Mouse (Mus musculus) CD4-positive naive resting alpha-beta T cell, adult 57 days (primary cell): Measurements from ENCODE around the gene Nsf. TPM values are rescaled to one million over a fixed set of nuclear protein-coding genes. Genes with fewer than 3 reads are reported as not detected.

Source experiments
- total RNA-seq: library from RNA; stranded (reverse); gene quantifications from one replicate; pipeline ENCODE4 v1.2.4, GENCODE M21; 2023

Nsf gene
- total RNA-seq = 94.6 TPM

DNA sequence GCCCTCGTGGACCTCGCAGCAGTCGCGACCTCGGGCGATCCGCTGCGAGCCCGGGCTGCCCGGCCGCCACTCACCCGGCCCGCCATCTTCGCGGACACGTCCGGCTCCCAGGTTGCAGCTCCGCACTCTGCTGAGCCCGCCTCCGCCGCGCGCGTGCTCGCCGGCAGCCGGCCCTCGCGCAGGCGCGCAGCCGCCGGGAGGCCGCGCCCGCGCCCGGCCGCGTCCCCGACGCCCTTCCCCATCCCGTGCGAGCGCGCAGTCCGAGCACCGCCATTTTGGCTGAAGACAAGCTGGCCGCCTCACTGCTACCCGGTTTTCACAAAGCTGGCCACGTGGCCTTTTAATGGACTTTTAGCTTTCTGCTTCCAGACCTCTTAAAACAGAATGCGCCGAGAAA lies at the start of gene Nsf:
Gene Nsf (minus strand): TSS at position 161 of the 397 bp plus-strand sequence.

DNA sequence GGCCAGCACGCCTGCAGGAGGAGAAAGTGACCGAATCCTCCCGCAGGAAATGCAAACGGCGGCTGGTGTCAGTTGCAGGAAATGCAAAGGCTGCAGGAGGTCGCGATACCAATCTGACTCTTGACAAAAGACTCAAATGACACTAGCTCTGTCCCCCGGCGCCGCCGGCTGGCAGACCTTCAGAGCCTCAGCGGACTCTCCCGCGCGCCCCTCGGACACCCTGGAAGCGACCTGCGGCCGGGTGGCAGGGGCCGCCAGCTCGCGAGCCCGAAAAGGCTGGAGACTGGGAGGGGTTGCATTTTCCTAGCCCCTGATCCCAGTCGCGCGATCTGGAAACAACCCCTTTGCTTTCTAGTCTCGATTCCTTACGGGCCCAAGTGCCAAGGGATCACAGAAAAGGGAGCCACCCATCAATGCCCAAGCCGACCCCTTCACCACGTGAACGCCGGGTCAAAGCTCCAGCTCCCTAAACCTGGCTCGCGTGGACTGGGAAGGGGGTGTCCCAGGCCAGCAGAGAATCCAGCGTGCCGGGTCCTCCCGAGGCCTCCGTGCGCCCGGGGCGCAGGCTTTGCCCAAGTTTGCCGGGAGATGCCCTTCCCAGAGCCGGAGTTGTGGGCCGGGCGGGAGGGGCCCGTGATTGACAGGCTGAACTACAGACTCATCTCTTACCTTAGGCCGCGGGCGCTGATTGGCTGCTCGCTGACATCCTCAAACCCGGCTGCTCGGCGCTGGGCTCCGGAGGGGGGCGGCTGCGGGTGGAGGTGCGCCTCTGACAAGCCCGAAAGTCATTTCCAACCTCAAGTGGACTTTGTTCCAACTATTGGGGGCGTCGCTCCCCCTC lies 180.2 kb downstream of the Nsf start, which contains the start of gene Wnt3:
Gene Wnt3 (plus strand): TSS at position 764 of the 841 bp plus-strand sequence.

Other genes with a start within 250 kb of the Nsf start
- gene Wnt9b, start 204.2 kb downstream of the Nsf start, total RNA-seq = not detected
- gene Wnt3, start 179.9 kb downstream of the Nsf start, total RNA-seq = not detected
- gene Arf2, start 12.7 kb upstream of the Nsf start, total RNA-seq = 15.4 TPM
- not detected for gene Crhr1, start 178.8 kb upstream of the Nsf start, total RNA-seq
- gene Sppl2c, start 232.3 kb upstream of the Nsf start, total RNA-seq = not detected